Mouse (Mus musculus): ENCODE measurements at regions not wholly inside any gene's neighbourhood (a gene's known extent, or its start where the extent isn't known, plus 50 kb on each side); places are given as distances from the start of the nearest gene placed in this dataset.

GRCm38 (mm10) chr2:11387623-11388022 is 166.3 kb downstream of the Pfkfb3 start:
- Histone ChIP-seq H3K27me3 (no peaks in the 10 kb centered on the region), H3K27ac (no peak overlapping the region), H3K4me1 (no peaks in the 10 kb centered on the region), H3K4me3 (no peak overlapping the region), H3K9ac (no peak overlapping the region), H3K36me3 (no peaks in the 10 kb centered on the region), H3K9me3 (no peaks in the 10 kb centered on the region), H3K4me2 (no peak overlapping the region)
- ATAC-seq (ENCODE audit: borderline replicate concordance, extremely low read depth, low FRiP score, low TSS enrichment): no peak
- 64% methylated on average over 2 of the region's 2 CpGs for WGBS

GRCm38 (mm10) chr2:11383815-11384214 is 170.1 kb downstream of the Pfkfb3 start:
- no peak for ATAC-seq (ENCODE audit: borderline replicate concordance, extremely low read depth, low FRiP score, low TSS enrichment)
- Histone ChIP-seq H3K4me3 (no peak overlapping the region), H3K9ac (no peak overlapping the region), H3K4me2 (no peak overlapping the region), H3K27ac (no peak overlapping the region), H3K4me1 (no peaks in the 10 kb centered on the region), H3K36me3 (no peaks in the 10 kb centered on the region), H3K27me3 (no peaks in the 10 kb centered on the region), H3K9me3 (no peaks in the 10 kb centered on the region)
- 53% methylated on average over 2 of the region's 2 CpGs for WGBS

- H3K27me3 ChIP-seq: no peaks in the 10 kb centered on the region
- H3K4me2 ChIP-seq: no peak overlapping the region
- no peaks in the 10 kb centered on the region for H3K36me3 ChIP-seq
- H3K9me3 ChIP-seq: no peaks in the 10 kb centered on the region
- H3K9ac ChIP-seq: no peak overlapping the region
- peaks cover 17% of the 10 kb centered on the region for H3K4me1 ChIP-seq
- ATAC-seq (ENCODE audit: borderline replicate concordance, extremely low read depth, low FRiP score, low TSS enrichment): peak; percentile 43; the same call in 1 of the 2 replicates
- no peak overlapping the region for H3K4me3 ChIP-seq
- 0 out of 2 replicates have a peak overlapping the region, but pooled peaks have one; percentile 19 for H3K27ac ChIP-seq
- WGBS: 27% methylated on average over 2 of the region's 2 CpGs
Observed at GRCm38 (mm10) chr2:11377213-11377612, 176.7 kb downstream of the Pfkfb3 start.

- ATAC-seq (ENCODE audit: borderline replicate concordance, extremely low read depth, low FRiP score, low TSS enrichment): no peak
Observed at GRCm38 (mm10) chr2:11375726-11376454, 178.0 kb downstream of the Pfkfb3 start.

GRCm38 (mm10) chr2:11375092-11375491 is 178.8 kb downstream of the Pfkfb3 start:
- H3K9ac ChIP-seq: no peak overlapping the region
- no peaks in the 10 kb centered on the region for H3K9me3 ChIP-seq
- WGBS: 40% methylated on average over 6 of the region's 6 CpGs
- H3K4me3 ChIP-seq: no peak overlapping the region
- ATAC-seq (ENCODE audit: borderline replicate concordance, extremely low read depth, low FRiP score, low TSS enrichment): no peak; the same call in 1 of the 2 replicates
- no peaks in the 10 kb centered on the region for H3K36me3 ChIP-seq
- peak overlapping the region; percentile 59 for H3K27ac ChIP-seq
- no peaks in the 10 kb centered on the region for H3K27me3 ChIP-seq
- no peak overlapping the region for H3K4me2 ChIP-seq
- peaks cover 17% of the 10 kb centered on the region for H3K4me1 ChIP-seq

More at GRCm38 (mm10) chr2:11375726-11376454, 178.0 kb downstream of the Pfkfb3 start:
- 46% methylated on average over 10 of the region's 10 CpGs for WGBS
- Histone ChIP-seq H3K36me3 (no peaks in the 10 kb centered on the region), H3K27ac (peak overlapping the region; percentile 59), H3K4me3 (no peak overlapping the region), H3K4me2 (no peak overlapping the region), H3K4me1 (peaks cover 17% of the 10 kb centered on the region), H3K9me3 (no peaks in the 10 kb centered on the region), H3K9ac (no peak overlapping the region), H3K27me3 (no peaks in the 10 kb centered on the region)

- ATAC-seq (ENCODE audit: borderline replicate concordance, extremely low read depth, low FRiP score, low TSS enrichment): no peak
- Histone ChIP-seq H3K36me3 (no peaks in the 10 kb centered on the region), H3K4me3 (no peak overlapping the region), H3K9me3 (no peaks in the 10 kb centered on the region), H3K4me1 (peaks cover 4% of the 10 kb centered on the region; the same call in 1 of the 2 replicates), H3K27me3 (no peaks in the 10 kb centered on the region), H3K4me2 (no peak overlapping the region), H3K9ac (no peak overlapping the region), H3K27ac (no peak overlapping the region)
Observed at GRCm38 (mm10) chr2:11370273-11370672, 183.6 kb downstream of the Pfkfb3 start.

- 58% methylated on average over 2 of the region's 2 CpGs for WGBS
- H3K4me3 ChIP-seq: no peak overlapping the region
Observed at GRCm38 (mm10) chr2:11367319-11367718, 186.6 kb downstream of the Pfkfb3 start.

GRCm38 (mm10) chr2:11365815-11366214 is 188.1 kb downstream of the Pfkfb3 start:
- H3K27ac ChIP-seq: no peak overlapping the region
- H3K4me2 ChIP-seq: no peak overlapping the region
- 73% methylated on average over 3 of the region's 3 CpGs for WGBS
- H3K4me3 ChIP-seq: no peak overlapping the region
- ATAC-seq (ENCODE audit: borderline replicate concordance, extremely low read depth, low FRiP score, low TSS enrichment): no peak
- no peaks in the 10 kb centered on the region for H3K36me3 ChIP-seq
- H3K9ac ChIP-seq: no peak overlapping the region
- no peaks in the 10 kb centered on the region for H3K27me3 ChIP-seq
- no peaks in the 10 kb centered on the region for H3K4me1 ChIP-seq
- H3K9me3 ChIP-seq: no peaks in the 10 kb centered on the region

More at GRCm38 (mm10) chr2:11367319-11367718, 186.6 kb downstream of the Pfkfb3 start:
- Histone ChIP-seq H3K27ac (no peak overlapping the region), H3K9me3 (no peaks in the 10 kb centered on the region), H3K4me1 (no peaks in the 10 kb centered on the region), H3K36me3 (no peaks in the 10 kb centered on the region), H3K4me2 (no peak overlapping the region), H3K27me3 (no peaks in the 10 kb centered on the region), H3K9ac (no peak overlapping the region)
- ATAC-seq (ENCODE audit: borderline replicate concordance, extremely low read depth, low FRiP score, low TSS enrichment): no peak

- Histone ChIP-seq H3K4me2 (no peak overlapping the region), H3K4me3 (no peak overlapping the region), H3K9ac (no peak overlapping the region), H3K9me3 (no peaks in the 10 kb centered on the region), H3K36me3 (no peaks in the 10 kb centered on the region), H3K27me3 (no peaks in the 10 kb centered on the region), H3K27ac (no peak overlapping the region), H3K4me1 (no peaks in the 10 kb centered on the region)
- 54% methylated on average over 4 of the region's 4 CpGs for WGBS
- ATAC-seq (ENCODE audit: borderline replicate concordance, extremely low read depth, low FRiP score, low TSS enrichment): no peak
Observed at GRCm38 (mm10) chr2:11365371-11365770, 188.5 kb downstream of the Pfkfb3 start.

- Histone ChIP-seq H3K4me3 (no peak overlapping the region), H3K36me3 (no peaks in the 10 kb centered on the region), H3K9me3 (no peaks in the 10 kb centered on the region), H3K9ac (no peak overlapping the region), H3K4me2 (no peak overlapping the region), H3K27ac (no peak overlapping the region), H3K4me1 (no peaks in the 10 kb centered on the region), H3K27me3 (no peaks in the 10 kb centered on the region)
- WGBS: 72% methylated on average over 2 of the region's 2 CpGs
- ATAC-seq (ENCODE audit: borderline replicate concordance, extremely low read depth, low FRiP score, low TSS enrichment): no peak
Observed at GRCm38 (mm10) chr2:11364111-11364510, 189.8 kb downstream of the Pfkfb3 start.

- H3K27ac ChIP-seq: no peak overlapping the region
- ATAC-seq (ENCODE audit: borderline replicate concordance, extremely low read depth, low FRiP score, low TSS enrichment): no peak
- 80% methylated on average over 5 of the region's 5 CpGs for WGBS
- no peaks in the 10 kb centered on the region for H3K36me3 ChIP-seq
- H3K9me3 ChIP-seq: no peaks in the 10 kb centered on the region
- no peak overlapping the region for H3K9ac ChIP-seq
- H3K4me1 ChIP-seq: no peaks in the 10 kb centered on the region
- no peak overlapping the region for H3K4me3 ChIP-seq
- H3K4me2 ChIP-seq: no peak overlapping the region
- H3K27me3 ChIP-seq: no peaks in the 10 kb centered on the region
Observed at GRCm38 (mm10) chr2:11363061-11363464, 190.8 kb downstream of the Pfkfb3 start.

- no peak overlapping the region for H3K9ac ChIP-seq
- H3K9me3 ChIP-seq: no peaks in the 10 kb centered on the region
- no peaks in the 10 kb centered on the region for H3K4me1 ChIP-seq
- 75% methylated on average over 8 of the region's 8 CpGs for WGBS
- no peaks in the 10 kb centered on the region for H3K36me3 ChIP-seq
- H3K27me3 ChIP-seq: no peaks in the 10 kb centered on the region
- no peak overlapping the region for H3K4me3 ChIP-seq
- H3K4me2 ChIP-seq: no peak overlapping the region
- no peak; the same call in 1 of the 2 replicates for ATAC-seq (ENCODE audit: borderline replicate concordance, extremely low read depth, low FRiP score, low TSS enrichment)
- no peak overlapping the region for H3K27ac ChIP-seq
Observed at GRCm38 (mm10) chr2:11362205-11362994, 190.5 kb downstream of the Prkcq start.

All from lung, embryonic 15.5 days (tissue).